Mouse (Mus musculus) c-Kit-positive CD71-positive TER-119-negative erythroid progenitor cells, embryonic 14.5 days (primary cell): ENCODE measurements at regions not wholly inside any gene's neighbourhood (a gene's known extent, or its start where the extent isn't known, plus 50 kb on each side); places are given as distances from the start of the nearest gene placed in this dataset.
A peak's percentile ranks its signal among the peaks of the same experiment; 100 is the strongest.

ENCODE experiments used
- DNase-seq: peaks from one replicate; pipeline ENCODE4 v3.0.0-alpha.2; 2013; ENCODE audit warnings: low read depth

DNA sequence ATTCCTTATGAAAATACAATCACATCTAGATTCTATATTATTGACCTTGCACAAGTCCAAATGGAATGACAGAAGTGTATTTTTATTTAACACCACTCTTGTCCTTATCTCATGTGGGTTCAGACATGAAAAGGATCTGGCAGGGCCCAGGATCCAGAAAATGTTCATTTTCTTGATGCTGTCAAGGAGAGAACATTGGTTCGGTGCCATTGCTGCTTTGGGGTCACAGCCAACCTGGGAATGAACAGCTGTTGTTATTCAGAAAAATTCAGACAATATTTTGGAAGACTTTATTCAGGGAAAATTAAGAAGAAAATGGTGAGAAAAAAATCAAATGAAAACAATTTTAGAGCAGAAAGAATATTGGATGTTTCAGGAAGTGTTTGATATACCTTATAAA lies 590.0 kb downstream of the Iqcm start:
- DNase-seq, result no peak

DNA sequence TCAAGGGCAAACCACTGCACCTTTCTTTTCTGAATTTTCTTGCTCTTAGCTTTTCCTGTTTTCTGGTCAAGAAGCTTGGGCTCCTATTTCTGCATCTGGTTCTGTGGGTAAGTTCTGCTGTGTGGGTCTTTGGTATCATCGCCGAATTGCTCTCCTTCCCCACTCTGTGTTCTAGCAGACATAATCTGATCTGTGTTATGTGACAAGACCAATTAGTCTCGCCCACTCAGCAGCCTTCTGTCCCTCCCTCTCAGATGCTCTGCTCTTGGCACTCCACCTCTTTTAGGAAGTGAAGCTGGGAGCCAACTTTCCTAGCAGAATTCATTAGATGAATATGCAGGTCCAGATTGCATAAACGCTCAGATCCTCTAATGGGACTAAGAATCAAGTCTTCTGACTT lies 603.5 kb downstream of the Iqcm start:
- no peak for DNase-seq

DNA sequence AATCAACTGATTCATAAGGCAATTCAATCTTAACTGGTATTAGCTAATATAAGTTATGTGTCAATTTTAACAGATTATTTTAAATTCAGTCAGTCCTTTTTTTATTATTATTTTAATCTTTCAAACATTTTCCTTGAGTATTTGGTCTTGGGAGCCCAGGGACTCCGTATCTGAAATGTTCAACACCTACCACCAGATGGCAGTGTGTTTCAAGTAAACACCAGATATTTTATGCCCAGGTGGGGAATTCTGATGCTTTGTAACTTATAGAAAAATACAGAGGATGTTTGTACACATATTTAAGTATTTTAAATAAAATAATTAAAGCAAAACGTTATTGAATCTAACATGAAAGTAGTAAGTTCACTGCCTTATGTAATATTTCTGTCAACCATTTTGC lies 619.2 kb downstream of the Iqcm start:
- peak; percentile 7 for DNase-seq

DNA sequence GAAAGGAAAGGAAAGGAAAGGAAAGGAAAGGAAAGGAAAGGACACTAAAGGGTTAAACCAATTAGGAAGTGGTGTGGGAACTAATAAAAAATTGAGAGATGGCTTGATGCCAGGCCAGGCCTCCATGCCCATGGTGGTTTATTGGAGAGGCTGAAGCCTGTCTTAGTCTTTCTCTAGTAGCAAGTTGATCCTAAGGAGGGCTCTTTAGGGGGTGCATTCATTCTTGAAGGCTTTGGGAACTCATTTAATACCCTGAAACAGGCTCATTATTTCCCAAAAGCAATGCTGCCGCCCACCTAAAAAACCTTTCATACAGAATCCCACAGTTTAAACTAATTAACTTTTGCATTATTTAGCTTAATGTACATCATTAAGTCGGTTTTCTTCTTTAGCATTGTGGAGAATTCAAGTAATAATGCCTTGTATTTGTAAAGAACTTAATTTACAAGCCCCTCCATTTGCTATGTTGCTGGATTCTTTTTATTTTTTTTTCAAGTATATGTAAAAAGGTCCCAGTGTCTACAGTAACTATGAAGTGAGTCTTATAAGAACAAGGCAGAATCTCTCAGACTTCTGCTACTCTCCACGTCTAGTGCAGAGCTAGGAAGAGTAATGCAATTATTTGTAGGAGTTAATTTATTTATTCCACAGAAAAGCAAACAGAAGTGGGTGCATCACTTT lies 624.3 kb downstream of the Iqcm start:
- DNase-seq, result no peak

DNA sequence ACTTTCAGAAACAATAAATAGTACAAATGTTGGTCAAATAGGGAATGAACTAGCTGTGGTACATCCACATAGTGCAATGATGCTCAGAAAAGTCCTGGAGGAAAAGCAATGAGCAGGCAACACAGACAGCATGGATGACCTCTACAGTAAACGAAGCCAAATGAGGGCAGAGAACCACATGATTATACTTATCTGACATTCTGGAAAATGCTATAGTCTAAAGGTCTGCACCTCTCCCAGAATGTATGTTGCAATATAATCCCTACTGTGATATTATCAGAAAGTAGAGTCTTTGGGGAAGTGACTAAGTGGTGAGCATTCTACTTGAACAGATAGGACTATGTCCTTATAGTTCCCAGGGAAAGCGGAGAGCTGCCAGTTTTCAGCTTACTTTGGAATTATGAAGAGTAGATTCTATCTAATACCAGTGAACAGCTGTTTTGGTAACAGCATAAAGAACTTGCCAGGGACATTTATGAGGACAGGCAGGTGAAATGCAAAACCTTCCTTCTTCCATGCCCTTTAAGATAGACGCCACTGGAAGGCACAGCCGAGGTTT lies 672.2 kb downstream of the Iqcm start:
- no peak for DNase-seq

DNA sequence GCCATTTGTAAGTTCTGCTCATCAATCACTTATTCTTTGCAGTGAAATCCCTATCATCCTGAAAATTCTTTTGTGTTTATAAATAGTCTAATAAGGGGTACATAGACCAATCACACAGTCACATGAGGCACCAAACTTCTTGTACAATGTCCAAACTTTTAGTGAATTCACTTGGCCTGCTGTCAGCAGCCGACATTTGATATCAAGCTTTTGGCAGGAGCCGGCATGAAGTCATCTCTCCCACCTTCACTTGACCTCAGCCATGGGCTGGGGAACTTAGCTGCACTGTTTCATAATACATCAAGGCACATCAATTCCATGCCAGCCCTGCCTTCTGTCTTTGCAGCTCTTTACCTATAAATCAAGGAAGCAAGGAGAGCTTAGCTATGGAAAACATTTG lies 679.0 kb downstream of the Iqcm start:
- no peak for DNase-seq

DNA sequence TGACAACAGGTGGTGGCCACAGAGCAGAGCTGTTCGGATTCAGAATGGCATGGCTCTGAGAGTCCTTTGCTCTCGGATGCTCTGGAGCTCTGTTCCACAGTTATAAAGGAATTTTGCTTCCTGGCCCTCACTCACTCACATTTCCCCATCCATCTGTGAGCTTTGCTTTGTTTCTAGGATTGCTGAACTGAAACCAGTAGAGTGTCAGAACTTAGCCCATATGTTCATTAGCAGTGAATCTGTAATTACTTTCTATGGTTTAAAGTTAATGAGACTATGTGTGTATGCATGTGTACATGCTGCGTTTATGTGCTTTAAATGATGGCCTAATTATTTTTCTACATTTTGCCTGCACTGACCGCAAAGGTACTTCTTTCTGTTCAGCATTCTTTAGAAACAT lies 688.7 kb downstream of the Iqcm start:
- no peak for DNase-seq

DNA sequence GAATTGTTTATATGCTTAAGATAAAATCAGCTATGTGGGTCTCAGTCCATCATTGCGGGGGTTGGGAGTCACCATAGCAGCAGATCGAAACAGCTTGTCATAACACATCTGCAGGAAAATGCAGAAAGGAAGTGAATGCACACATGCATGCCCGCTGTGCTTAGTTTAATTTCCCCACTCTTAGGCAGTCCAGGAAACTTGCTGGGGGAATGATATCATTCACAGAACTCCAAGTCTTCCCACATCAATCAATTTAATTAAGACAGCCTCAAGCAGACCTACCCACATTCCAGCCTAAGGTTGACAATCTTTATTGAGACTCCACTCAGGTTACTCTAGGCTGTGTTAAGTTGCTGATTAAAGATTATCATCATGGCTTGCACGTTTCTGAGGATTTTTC lies 700.2 kb downstream of the Iqcm start:
- no peak for DNase-seq

DNA sequence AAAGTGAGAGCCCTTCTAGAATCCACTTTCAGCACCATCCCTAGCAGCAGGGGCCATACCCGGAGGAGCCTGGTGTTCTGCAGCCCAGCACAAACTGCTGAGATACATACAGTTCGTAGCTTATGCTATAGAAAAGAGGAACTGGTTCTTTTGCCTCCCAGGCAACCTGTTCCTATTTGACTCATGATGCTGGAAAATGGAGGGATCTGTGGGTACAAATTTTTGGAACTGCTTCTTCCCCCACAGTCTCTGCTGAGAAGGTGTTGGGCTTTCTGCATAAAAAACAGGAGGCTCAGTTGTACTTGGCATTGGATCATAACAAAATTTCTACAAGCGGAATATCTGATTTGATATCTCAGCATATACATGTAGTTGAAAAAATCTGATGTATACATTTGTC lies 716.7 kb upstream of the Nr3c2 start:
- DNase-seq, result no peak

DNA sequence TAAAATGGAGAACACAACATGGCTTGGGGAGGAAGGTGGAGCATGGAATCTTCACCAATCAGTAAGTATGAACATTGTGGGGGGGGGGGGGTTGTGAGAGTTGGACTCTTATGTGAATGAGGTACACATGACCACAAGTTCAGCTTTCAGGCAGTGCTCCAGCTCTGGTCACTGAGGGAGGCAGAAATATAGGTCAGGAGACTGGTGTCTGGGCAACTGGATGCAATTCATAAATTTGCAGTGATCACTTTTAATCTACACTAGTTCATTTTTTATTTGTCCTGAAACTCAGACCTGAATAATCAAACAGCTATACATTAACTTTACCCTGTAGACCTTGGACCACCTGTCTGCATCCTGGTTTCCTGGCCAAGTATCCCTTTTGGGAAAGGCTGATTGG lies 715.4 kb upstream of the Nr3c2 start:
- no peak for DNase-seq

DNA sequence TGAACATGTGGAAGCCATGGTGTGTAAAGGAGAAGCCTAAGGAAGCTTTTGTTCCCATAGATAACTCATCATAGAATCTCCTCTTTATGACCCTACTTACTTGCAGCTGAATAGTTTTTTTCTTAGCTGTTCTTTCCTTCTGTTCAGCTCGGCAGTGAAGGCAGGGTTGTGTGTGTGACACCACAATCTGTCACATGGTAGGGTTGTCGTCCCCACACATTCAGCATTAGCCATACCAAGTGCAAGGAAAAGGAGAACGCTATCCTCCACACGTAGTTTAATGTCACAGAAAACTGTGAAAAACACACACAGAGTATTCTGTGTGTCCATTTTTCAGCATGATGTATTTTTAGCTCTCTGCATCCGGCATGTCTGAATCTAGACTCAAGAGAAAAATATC lies 711.9 kb upstream of the Nr3c2 start:
- DNase-seq, result no peak

DNA sequence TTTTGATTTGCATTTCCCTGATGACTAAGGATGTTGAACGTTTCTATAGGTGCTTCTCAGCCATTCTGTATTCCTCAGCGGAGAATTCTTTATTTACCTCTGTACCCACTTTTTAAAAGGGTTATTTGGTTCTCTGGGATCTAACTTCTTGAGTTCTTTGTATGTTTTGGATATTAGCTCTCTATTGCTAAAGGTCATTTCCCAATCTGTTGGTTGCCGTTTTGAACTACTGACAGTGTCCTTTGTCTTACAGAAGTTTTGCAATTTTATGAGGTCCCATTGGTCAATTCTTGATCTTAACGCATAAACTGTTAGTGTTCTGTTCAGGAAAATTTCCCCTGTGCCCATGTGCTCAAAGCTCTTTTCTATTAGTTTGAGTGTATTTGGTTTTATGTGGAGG lies 687.4 kb upstream of the Nr3c2 start:
- no peak for DNase-seq

DNA sequence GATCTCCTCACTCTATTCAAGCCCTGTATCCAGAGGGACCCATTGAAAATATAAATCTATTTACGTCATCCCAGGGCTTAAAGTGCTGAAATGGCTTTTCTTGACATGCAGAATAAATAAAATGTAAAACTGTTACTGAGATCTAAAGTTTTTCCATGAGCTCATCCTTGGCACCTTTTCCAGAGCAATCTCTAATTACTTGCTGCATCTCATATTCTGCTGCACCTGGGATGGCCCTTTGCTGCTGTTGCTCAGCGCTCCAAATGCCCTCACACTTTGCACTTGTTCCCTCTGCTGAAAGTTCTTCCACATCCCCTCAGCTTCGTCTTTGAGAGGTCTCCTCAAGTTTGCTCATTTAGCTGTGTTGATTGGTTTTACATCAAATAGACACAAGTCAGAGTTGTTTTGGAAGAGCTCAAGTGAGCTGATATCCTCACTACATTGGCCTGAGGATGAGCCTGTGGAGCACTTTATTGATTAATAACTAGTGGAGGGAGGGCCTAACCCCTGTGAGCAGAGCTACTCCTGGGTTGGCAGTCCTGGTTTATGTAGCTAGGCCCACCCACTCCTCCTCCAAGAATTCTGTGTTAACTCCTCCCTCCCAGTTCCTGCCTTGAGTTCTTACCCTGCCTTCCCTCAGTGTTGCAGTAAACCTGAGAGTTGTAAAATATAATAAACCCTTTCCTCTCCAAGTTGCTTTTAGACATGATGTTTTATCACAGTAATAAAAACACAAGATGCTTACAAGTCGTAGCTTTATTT lies 681.2 kb upstream of the Nr3c2 start:
- DNase-seq, result no peak

DNA sequence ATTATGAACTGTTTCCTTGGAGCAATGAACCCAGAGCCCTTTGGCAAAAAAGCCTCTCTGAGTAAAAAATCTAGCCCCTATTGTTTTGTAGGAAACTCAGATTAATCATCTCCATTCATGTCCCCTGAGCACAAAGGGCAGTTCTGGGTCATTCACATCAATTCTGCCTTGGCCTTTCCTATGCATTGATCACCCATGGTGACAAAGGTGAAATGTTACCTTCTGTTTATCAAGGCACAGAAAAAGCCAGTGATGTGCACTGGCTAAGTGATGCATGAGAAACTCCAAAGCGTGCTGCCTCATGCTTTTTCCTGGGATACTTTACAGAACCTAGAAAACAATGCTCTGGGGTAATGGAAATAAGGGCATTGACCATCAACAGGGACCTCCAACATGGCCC lies 668.4 kb upstream of the Nr3c2 start:
- DNase-seq, result no peak

DNA sequence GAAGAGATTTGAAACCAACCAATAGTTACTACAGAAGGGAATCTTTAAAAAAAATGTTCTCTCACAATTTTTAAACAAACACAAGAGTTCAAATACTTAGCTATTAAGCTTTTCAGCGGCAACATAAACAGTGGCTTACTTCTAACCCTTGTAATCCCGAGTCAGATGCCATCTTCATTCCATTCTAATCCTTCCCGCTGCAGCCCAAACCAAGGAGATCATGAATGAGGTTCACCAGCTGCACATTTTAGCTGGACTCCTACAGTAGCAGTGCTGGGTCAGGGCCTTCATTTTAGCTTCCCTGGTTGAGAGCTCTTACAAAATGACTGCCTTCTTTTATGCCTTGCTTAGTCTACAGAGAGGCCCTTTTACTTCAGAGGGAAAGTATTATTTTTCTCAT lies 650.0 kb upstream of the Nr3c2 start:
- no peak for DNase-seq

DNA sequence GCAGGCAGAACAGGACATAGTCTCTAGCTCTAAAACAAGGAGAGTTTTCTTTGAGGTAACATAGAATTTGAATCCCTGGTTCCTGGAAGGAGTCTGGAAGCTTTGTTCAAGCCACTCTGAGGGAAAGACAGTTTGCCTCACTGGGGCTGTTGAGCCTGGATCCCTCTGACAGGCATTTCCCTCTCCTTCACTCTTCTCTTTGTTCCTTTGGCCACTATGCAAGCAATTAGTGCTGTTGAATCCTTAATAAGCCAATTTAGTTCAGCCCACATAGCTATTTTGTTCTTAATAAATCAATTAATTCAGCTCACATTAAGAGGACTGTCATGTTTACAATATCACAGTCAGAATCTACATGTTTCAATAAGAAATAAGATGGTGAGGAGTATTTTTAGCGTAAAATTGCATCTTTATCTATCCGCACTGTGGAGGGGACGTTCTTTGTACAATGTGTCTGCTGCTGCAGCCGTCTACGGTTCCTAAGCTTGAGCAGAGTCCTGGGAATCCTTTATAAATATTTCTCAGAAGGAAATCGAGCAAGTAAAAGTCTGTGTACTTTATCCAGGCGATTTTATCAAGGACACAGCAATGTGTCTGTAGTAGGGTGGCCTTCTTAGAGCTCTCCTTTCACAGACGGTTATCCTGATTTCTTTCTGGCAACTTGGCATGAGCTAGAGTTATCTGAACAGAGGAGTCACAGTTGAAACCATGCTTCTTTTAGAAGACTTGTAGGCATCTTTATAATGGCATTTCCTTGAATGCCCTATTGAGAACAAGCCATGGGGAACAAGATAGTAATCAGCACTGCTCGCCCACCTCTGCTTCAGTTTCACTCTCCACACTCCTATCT lies 646.9 kb upstream of the Nr3c2 start:
- no peak for DNase-seq
